ENCODE assay signal across 8 mouse cellular contexts in genomic region chr17:78737096-78737495, GRCm38 (mm10). TPM values are rescaled to one million over a fixed set of nuclear protein-coding genes. Genes with fewer than 3 reads are reported as not detected.
DNase-seq lines count a peak whose midpoint lies in the region; ATAC-seq lines count a peak whose summit lies in the region.

TSS of gene Strn (minus strand) at chr17:78737196.

- H3K4me1 ChIP-seq in erythroblast, embryonic 14.5 days (ENCODE audit: control insufficient read depth): peaks cover 26% of the 10 kb centered on the region
- peaks cover 18% of the 10 kb centered on the region for H3K4me1 ChIP-seq in midbrain, embryonic 14.5 days (ENCODE audit: control insufficient read depth, insufficient read depth, low read length)

- peaks cover 4% of the 10 kb centered on the region for H3K36me3 ChIP-seq in erythroblast, embryonic 14.5 days (ENCODE audit: control insufficient read depth)
- H3K36me3 ChIP-seq in midbrain, embryonic 14.5 days (ENCODE audit: control insufficient read depth, insufficient read depth, low read length): no peaks in the 10 kb centered on the region

- H3K4me2 ChIP-seq in midbrain, embryonic 14.5 days (ENCODE audit: low read length): peak within 1 kb of the TSS; percentile 73

- H3K27me3 ChIP-seq in erythroblast, embryonic 14.5 days (ENCODE audit: control insufficient read depth): no peaks in the 10 kb centered on the region
- H3K27me3 ChIP-seq in midbrain, embryonic 14.5 days (ENCODE audit: control insufficient read depth, insufficient read depth, low read length): no peaks in the 10 kb centered on the region

- WGBS in midbrain, embryonic 14.5 days: 27% methylated on average over 4 of the region's 4 CpGs

- ATAC-seq in erythroblast, adult 5-6 weeks (replicated peaks; ENCODE audit: low FRiP score, poor library complexity, severe bottlenecking): no peak
- no peak for ATAC-seq in granulocyte monocyte progenitor cell, adult 5-6 weeks (replicated peaks; ENCODE audit: poor library complexity, severe bottlenecking)
- no peak for ATAC-seq in midbrain, embryonic 14.5 days (ENCODE audit: low FRiP score, low TSS enrichment)

- peak within 1 kb of the TSS; percentile 95 for H3K4me3 ChIP-seq in erythroblast, embryonic 14.5 days (replicated peaks)
- peak within 1 kb of the TSS; percentile 92 for H3K4me3 ChIP-seq in midbrain, embryonic 14.5 days (replicated peaks; ENCODE audit: low read depth, low read length)

- DNase-seq in adrenal gland, adult 2 months: no peak
- DNase-seq in layer of hippocampus, postnatal 14 days (ENCODE audit: low spot score in 2 of 2): no peak
- no peak for DNase-seq in midbrain, embryonic 14.5 days
- no peak for DNase-seq in cerebellum, adult 11 months
- no peak for DNase-seq in urinary bladder, postnatal 14 days (ENCODE audit: low spot score)

- peak within 1 kb of the TSS; percentile 86 for H3K27ac ChIP-seq in midbrain, embryonic 14.5 days (replicated peaks; ENCODE audit: low read depth, low read length)

- no peaks in the 10 kb centered on the region for H3K9me3 ChIP-seq in erythroblast, embryonic 14.5 days (ENCODE audit: control insufficient read depth, low read length)
- H3K9me3 ChIP-seq in midbrain, embryonic 14.5 days (ENCODE audit: control insufficient read depth, low read length): no peaks in the 10 kb centered on the region

- H3K9ac ChIP-seq in midbrain, embryonic 14.5 days (replicated peaks; ENCODE audit: low read length): peak within 1 kb of the TSS; percentile 86

RNA-seq across cellular contexts. Expression of gene Strn, which starts in this region (rescaled TPM):
- polyA plus RNA-seq in erythroblast, embryonic 14.5 days (2012): 0.02 and 0.07 TPM in 2 replicates
- total RNA-seq in erythroblast, adult 5-6 weeks (2015; ENCODE audit: low replicate concordance): 7.5 and 8.3 TPM in 2 replicates
- 13.9 and 14.9 TPM in 2 replicates for total RNA-seq in erythroblast, adult 5-6 weeks (2017; ENCODE audit: low replicate concordance)
- 10 to 100 TPM; 19.8 to 23.5 TPM for total RNA-seq in adrenal gland, adult 2 months (2021)
- polyA plus RNA-seq in adrenal gland, adult 2 months (2012; rRNA removed): 3.1 and 3.6 TPM in 2 replicates
- total RNA-seq in granulocyte monocyte progenitor cell, adult 5-6 weeks (2014; fragmentation: Nextera tagmentation): 12.9 and 17.9 TPM in 2 replicates
- total RNA-seq in granulocyte monocyte progenitor cell, adult 5-6 weeks (2017): 31.3 and 34.9 TPM in 2 replicates
- 10 to 100 TPM; 78.6 to 81.0 TPM for total RNA-seq in layer of hippocampus, postnatal 14 days (2021)
- polyA plus RNA-seq in midbrain, embryonic 14.5 days (2014; fragmentation: Nextera tagmentation; extraction: Ambion mirVana): 6.2 and 8.2 TPM in 2 replicates
